Mouse (Mus musculus): ENCODE results near the gene Hpse2.

DNA sequence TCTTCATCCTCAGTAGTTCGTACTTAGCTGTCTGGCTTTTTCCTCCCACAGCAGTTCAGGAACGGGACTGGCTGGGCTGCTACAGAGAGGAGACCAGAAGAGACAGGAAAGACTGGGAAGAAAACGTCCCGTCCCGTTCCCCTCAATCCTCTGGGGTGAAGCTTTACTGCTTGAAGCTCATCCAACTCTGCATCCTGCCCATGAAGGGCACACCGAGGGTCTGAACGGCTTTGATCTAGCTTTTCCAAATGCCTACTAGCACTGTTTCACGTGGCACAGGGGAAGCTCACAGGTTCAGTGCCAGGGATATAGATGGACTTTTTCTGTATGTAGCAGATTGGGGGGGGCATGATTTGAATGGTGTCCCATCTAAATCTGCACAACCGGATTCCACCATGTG lies 592.4 kb downstream of the Hpse2 start:
- no peak for TF ChIP-seq CTCF (IDR thresholded peaks at IDR 0.05; ENCODE audit: insufficient read depth, low read depth, low read length)
- no peak for TF ChIP-seq POLR2A (IDR thresholded peaks at IDR 0.05; ENCODE audit: insufficient read depth, low read depth, low read length)

All from olfactory bulb, adult 2 months (tissue).